ENCODE assay signal across 8 mouse cellular contexts in genomic region chr11:96776068-96776467, GRCm38 (mm10). TPM values are rescaled to one million over a fixed set of nuclear protein-coding genes. Genes with fewer than 3 reads are reported as not detected.
A peak's percentile ranks its signal among the peaks of the same experiment; 100 is the strongest.
DNase-seq lines count a peak whose midpoint lies in the region; ATAC-seq lines count a peak whose summit lies in the region.
"Had no signal": no experiment of that assay in that cellular context is flagged by ENCODE, and none has a peak within 500 bp of the region (broad histone marks: within the 10 kb centered on the region; RNA-seq: fewer than 3 reads in every experiment).

No protein-coding gene starts in this region.

- H3K9me3 ChIP-seq in lung, embryonic 15.5 days = no peaks in the 10 kb centered on the region
- no peaks in the 10 kb centered on the region for H3K9me3 ChIP-seq in embryonic facial prominence, embryonic 13.5 days
- no peaks in the 10 kb centered on the region for H3K9me3 ChIP-seq in intestine, embryonic 16.5 days (ENCODE audit: control insufficient read depth, low read length)
- H3K9me3 ChIP-seq in neural tube, embryonic 15.5 days (replicated peaks) = no peaks in the 10 kb centered on the region

- peaks cover 10% of the 10 kb centered on the region for H3K4me1 ChIP-seq in lung, embryonic 15.5 days
- H3K4me1 ChIP-seq in embryonic facial prominence, embryonic 13.5 days = peaks cover 22% of the 10 kb centered on the region
- peaks cover 10% of the 10 kb centered on the region for H3K4me1 ChIP-seq in intestine, embryonic 16.5 days (ENCODE audit: control insufficient read depth, insufficient read depth, low read length)
- H3K4me1 ChIP-seq in neural tube, embryonic 15.5 days = peaks cover 56% of the 10 kb centered on the region

- peak overlapping the region; percentile 59; the same call in 1 of the 2 replicates for H3K4me3 ChIP-seq in lung, embryonic 15.5 days
- peak overlapping the region; percentile 71; the same call in 1 of the 2 replicates for H3K4me3 ChIP-seq in embryonic facial prominence, embryonic 13.5 days
- H3K4me3 ChIP-seq in intestine, embryonic 16.5 days (ENCODE audit: low read length) = no peak overlapping the region; the same call in 1 of the 2 replicates
- H3K4me3 ChIP-seq in neural tube, embryonic 15.5 days (replicated peaks) = peak overlapping the region; percentile 71

- no peak for DNase-seq in lung, postnatal 10 days
- no peak for DNase-seq in cerebellum, adult 8-10 months
- no peak for DNase-seq in thymus, postnatal 36 days
- DNase-seq: heart, postnatal 4 days had no signal

- no peak overlapping the region for H3K27ac ChIP-seq in lung, embryonic 15.5 days
- H3K27ac ChIP-seq in embryonic facial prominence, embryonic 13.5 days = 0 out of 2 replicates have a peak overlapping the region, but pooled peaks have one; percentile 78
- H3K27ac ChIP-seq in intestine, embryonic 16.5 days (ENCODE audit: low read length) = no peak overlapping the region
- H3K27ac ChIP-seq in neural tube, embryonic 15.5 days (replicated peaks) = peak overlapping the region; percentile 90

- H3K4me2 ChIP-seq in lung, embryonic 15.5 days = peak overlapping the region; percentile 80
- H3K4me2 ChIP-seq in embryonic facial prominence, embryonic 13.5 days = peak overlapping the region; percentile 79
- H3K4me2 ChIP-seq in intestine, embryonic 16.5 days (ENCODE audit: low read depth, low read length) = peak overlapping the region; percentile 86; the same call in 1 of the 2 replicates
- peak overlapping the region; percentile 78 for H3K4me2 ChIP-seq in neural tube, embryonic 15.5 days

- no peak overlapping the region for H3K9ac ChIP-seq in lung, embryonic 15.5 days
- 0 out of 2 replicates have a peak overlapping the region, but pooled peaks have one; percentile 70 for H3K9ac ChIP-seq in embryonic facial prominence, embryonic 13.5 days
- peak overlapping the region; percentile 72; the same call in 1 of the 2 replicates for H3K9ac ChIP-seq in intestine, embryonic 16.5 days (ENCODE audit: low read depth, low read length)
- peak overlapping the region; percentile 70 for H3K9ac ChIP-seq in neural tube, embryonic 15.5 days (replicated peaks)

- H3K36me3 ChIP-seq in lung, embryonic 15.5 days = peaks cover 15% of the 10 kb centered on the region; the same call in 1 of the 2 replicates
- H3K36me3 ChIP-seq in embryonic facial prominence, embryonic 13.5 days = peaks cover 24% of the 10 kb centered on the region
- H3K36me3 ChIP-seq in intestine, embryonic 16.5 days (ENCODE audit: control insufficient read depth, insufficient read depth, low read length) = peaks cover 9% of the 10 kb centered on the region; the same call in 1 of the 2 replicates
- H3K36me3 ChIP-seq in neural tube, embryonic 15.5 days = peaks cover 23% of the 10 kb centered on the region

- ATAC-seq in lung, embryonic 15.5 days (ENCODE audit: borderline replicate concordance, extremely low read depth, low FRiP score, low TSS enrichment) = no peak
- no peak for ATAC-seq in embryonic facial prominence, embryonic 13.5 days (ENCODE audit: insufficient number of reproducible peaks, insufficient read depth, low FRiP score, low TSS enrichment, low read depth)
- no peak for ATAC-seq in intestine, embryonic 16.5 days
- no peak for ATAC-seq in neural tube, embryonic 15.5 days (ENCODE audit: low FRiP score)

- H3K27me3 ChIP-seq in lung, embryonic 15.5 days = no peaks in the 10 kb centered on the region
- no peaks in the 10 kb centered on the region for H3K27me3 ChIP-seq in embryonic facial prominence, embryonic 13.5 days
- H3K27me3 ChIP-seq in intestine, embryonic 16.5 days (replicated peaks; ENCODE audit: control insufficient read depth, insufficient read depth, low read length) = no peaks in the 10 kb centered on the region
- H3K27me3 ChIP-seq in neural tube, embryonic 15.5 days (replicated peaks) = no peaks in the 10 kb centered on the region

- 36% methylated on average over 3 of the region's 3 CpGs for WGBS in lung, embryonic 15.5 days
- WGBS in embryonic facial prominence, embryonic 13.5 days = 45% methylated on average over 3 of the region's 3 CpGs
- WGBS in intestine, embryonic 16.5 days = 38% methylated on average over 3 of the region's 3 CpGs
- WGBS in neural tube, embryonic 15.5 days = 23% methylated on average over 3 of the region's 3 CpGs

RNA-seq across cellular contexts. Expression of gene Snx11, which starts 1.3 kb away (rescaled TPM):
- 20.0 and 20.3 TPM in 2 replicates for polyA plus RNA-seq in lung, embryonic 15.5 days (2015; fragmentation: Nextera tagmentation; extraction: Ambion mirVana)
- 23.5 TPM in 2 replicates for polyA plus RNA-seq in embryonic facial prominence, embryonic 13.5 days (2015; fragmentation: Nextera tagmentation; extraction: Ambion mirVana)
- 11.8 and 13.1 TPM in 2 replicates for polyA plus RNA-seq in intestine, embryonic 16.5 days (2015; fragmentation: Nextera tagmentation; extraction: Ambion mirVana)
- polyA plus RNA-seq in neural tube, embryonic 15.5 days (2015; fragmentation: Nextera tagmentation; extraction: Ambion mirVana) = 70.4 and 81.7 TPM in 2 replicates

RNA-seq across cellular contexts. Expression of gene Cbx1, which starts 12.9 kb away (rescaled TPM):
- polyA plus RNA-seq in lung, embryonic 15.5 days (2015; fragmentation: Nextera tagmentation; extraction: Ambion mirVana) = 114 and 121 TPM in 2 replicates
- polyA plus RNA-seq in embryonic facial prominence, embryonic 13.5 days (2015; fragmentation: Nextera tagmentation; extraction: Ambion mirVana) = 164 and 170 TPM in 2 replicates
- polyA plus RNA-seq in intestine, embryonic 16.5 days (2015; fragmentation: Nextera tagmentation; extraction: Ambion mirVana) = 65.1 and 74.5 TPM in 2 replicates
- polyA plus RNA-seq in neural tube, embryonic 15.5 days (2015; fragmentation: Nextera tagmentation; extraction: Ambion mirVana) = 60.9 and 69.5 TPM in 2 replicates

RNA-seq across cellular contexts. Expression of gene Nfe2l1, which starts 53.7 kb away (rescaled TPM):
- 62.5 and 65.0 TPM in 2 replicates for polyA plus RNA-seq in lung, embryonic 15.5 days (2015; fragmentation: Nextera tagmentation; extraction: Ambion mirVana)
- polyA plus RNA-seq in embryonic facial prominence, embryonic 13.5 days (2015; fragmentation: Nextera tagmentation; extraction: Ambion mirVana) = 61.7 and 66.5 TPM in 2 replicates
- 51.7 and 52.5 TPM in 2 replicates for polyA plus RNA-seq in intestine, embryonic 16.5 days (2015; fragmentation: Nextera tagmentation; extraction: Ambion mirVana)
- 71.8 and 78.2 TPM in 2 replicates for polyA plus RNA-seq in neural tube, embryonic 15.5 days (2015; fragmentation: Nextera tagmentation; extraction: Ambion mirVana)

Comparison
In these comparisons a context has a peak if more than half of its experiments do, and no peak if none do; other contexts are left out.
1. H3K27ac ChIP-seq: peak in embryonic facial prominence, embryonic 13.5 days (single experiment) and neural tube, embryonic 15.5 days (single experiment); none in lung, embryonic 15.5 days (single experiment) and intestine, embryonic 16.5 days (single experiment).
2. Peak in every context shown above with its lines, with median percentiles within 50 percentile points of each other: H3K4me2 ChIP-seq.